Mouse (Mus musculus) CH12.LX (cell line): ENCODE data around the gene Pde4d. TPM values are rescaled to one million over a fixed set of nuclear protein-coding genes. Genes with fewer than 3 reads are reported as not detected.

Experiments
- DNase-seq: peaks from one replicate; pipeline ENCODE4 v3.0.0-alpha.2; 2013; ENCODE audit errors: extremely low read depth
- H3K27ac ChIP-seq: 2 replicates; pipeline ENCODE4 v1.5.1; 2012; ENCODE audit warnings: low read depth, mild to moderate bottlenecking, control low read depth, moderate library complexity; ENCODE audit not compliant: insufficient read depth
- H3K27me3 ChIP-seq: replicated peaks from 2 replicates; pipeline ENCODE3; 2012; ENCODE audit warnings: inconsistent platforms
- H3K36me3 ChIP-seq, 2 experiments: replicated peaks in 1 of 2; 2 replicates each; pipeline versions ENCODE3 to v1.6.1; 2012; ENCODE audit warnings: inconsistent platforms in 1 of 2, low read length in 1 of 2, mild to moderate bottlenecking in 1 of 2, mixed read lengths in 1 of 2, moderate library complexity in 1 of 2; ENCODE audit not compliant: control insufficient read depth in 1 of 2, insufficient read depth in 1 of 2
- H3K4me1 ChIP-seq, 2 experiments: 2 replicates each; pipeline ENCODE4 v1.6.1; 2012; ENCODE audit warnings: inconsistent platforms in 1 of 2, moderate library complexity in 1 of 2; ENCODE audit not compliant: insufficient read depth in 2 of 2, control insufficient read depth in 1 of 2
- H3K4me2 ChIP-seq: 2 replicates; pipeline ENCODE4 v1.6.1; 2012; ENCODE audit warnings: low read depth, mild to moderate bottlenecking, control low read depth; ENCODE audit not compliant: poor library complexity, insufficient read depth, severe bottlenecking
- H3K4me3 ChIP-seq, 3 experiments: fragments of 150-350 bp in 1 of 3; sonication (generic) in 1 of 3; replicated peaks in 1 of 3; 2 replicates each; pipeline versions ENCODE3 to v1.5.1; 2011 to 2012; ENCODE audit warnings: low read depth in 2 of 3, low read length in 2 of 3, mild to moderate bottlenecking in 2 of 3, moderate library complexity in 2 of 3, control low read depth in 1 of 3, improper control_type of control experiment in 1 of 3, inconsistent platforms in 1 of 3, mixed read lengths in 1 of 3; ENCODE audit not compliant: poor library complexity in 1 of 3
- H3K79me2 ChIP-seq: replicated peaks from 2 replicates; pipeline ENCODE4 v1.6.1; 2012; ENCODE audit warnings: mild to moderate bottlenecking, moderate library complexity; ENCODE audit not compliant: control insufficient read depth, poor library complexity, insufficient read depth, severe bottlenecking; ENCODE audit errors: extremely low read depth
- H3K9ac ChIP-seq: 2 replicates; pipeline ENCODE4 v1.6.1; 2012; ENCODE audit warnings: low read depth, mild to moderate bottlenecking, control low read depth, moderate library complexity; ENCODE audit not compliant: insufficient read depth
- H3K9me3 ChIP-seq: replicated peaks from 2 replicates; pipeline ENCODE3; 2012; ENCODE audit warnings: low read length, inconsistent platforms, mixed read lengths
- BHLHE40 ChIP-seq: IDR thresholded peaks from 2 replicates; pipeline ENCODE4 v1.6.1; 2011; ENCODE audit warnings: mild to moderate bottlenecking, low read depth, low read length, improper control_type of control experiment
- E2F4 ChIP-seq: IDR thresholded peaks from 2 replicates; pipeline ENCODE4 v1.6.1; 2011; ENCODE audit warnings: low read depth, low read length, improper control_type of control experiment; ENCODE audit not compliant: insufficient replicate concordance
- ELF1 ChIP-seq: IDR thresholded peaks from 2 replicates; pipeline ENCODE4 v1.6.1; 2014; ENCODE audit warnings: low read depth, mild to moderate bottlenecking, inconsistent platforms, low read length, improper control_type of control experiment
- EP300 ChIP-seq: IDR thresholded peaks from 2 replicates; pipeline ENCODE4 v1.6.1; 2011; ENCODE audit warnings: low read length, improper control_type of control experiment
- ETS1 ChIP-seq: conservative IDR thresholded peaks from 2 replicates; pipeline ENCODE4 v1.6.1; 2012; ENCODE audit warnings: low read depth, mild to moderate bottlenecking, inconsistent platforms, low read length, improper control_type of control experiment, moderate library complexity
- GABPA ChIP-seq: IDR thresholded peaks from 2 replicates; pipeline ENCODE4 v1.6.1; 2012; ENCODE audit warnings: low read depth, low read length, improper control_type of control experiment, inconsistent platforms; ENCODE audit not compliant: insufficient replicate concordance
- HCFC1 ChIP-seq: IDR thresholded peaks from 2 replicates; pipeline ENCODE4 v1.6.1; 2012; ENCODE audit warnings: low read depth, mild to moderate bottlenecking, inconsistent platforms, low read length, improper control_type of control experiment
- IRF4 ChIP-seq: IDR thresholded peaks from 2 replicates; pipeline ENCODE4 v1.6.1; 2014; ENCODE audit warnings: low read depth, mild to moderate bottlenecking, inconsistent platforms, low read length, improper control_type of control experiment
- MAX ChIP-seq: IDR thresholded peaks from 2 replicates; pipeline ENCODE4 v1.6.1; 2011; ENCODE audit warnings: low read length, improper control_type of control experiment
- MEF2A ChIP-seq: IDR thresholded peaks from 2 replicates; pipeline ENCODE4 v1.6.1; 2014; ENCODE audit warnings: low read depth, mild to moderate bottlenecking, inconsistent platforms, low read length, improper control_type of control experiment, borderline replicate concordance
- POLR2A ChIP-seq: IDR thresholded peaks from 2 replicates; pipeline ENCODE4 v1.6.1; 2011; ENCODE audit warnings: low read depth, mild to moderate bottlenecking, improper control_type of control experiment, low read length
- POLR2AphosphoS2 ChIP-seq: IDR thresholded peaks from 2 replicates; pipeline ENCODE4 v1.6.1; 2011; ENCODE audit warnings: low read depth, low read length, improper control_type of control experiment
- RCOR1 ChIP-seq: conservative IDR thresholded peaks from 2 replicates; pipeline ENCODE4 v1.6.1; 2012; ENCODE audit warnings: low read depth, mild to moderate bottlenecking, inconsistent platforms, low read length, improper control_type of control experiment
- SIN3A ChIP-seq: IDR thresholded peaks from 2 replicates; pipeline ENCODE4 v1.6.1; 2012; ENCODE audit warnings: low read length, improper control_type of control experiment, inconsistent platforms
- TBP ChIP-seq: conservative IDR thresholded peaks from 2 replicates; pipeline ENCODE4 v1.6.1; 2011; ENCODE audit warnings: low read depth, low read length, improper control_type of control experiment
- TCF12 ChIP-seq: IDR thresholded peaks from 2 replicates; pipeline ENCODE4 v1.6.1; 2014; ENCODE audit warnings: low read depth, mild to moderate bottlenecking, inconsistent platforms, low read length, improper control_type of control experiment
- UBTF ChIP-seq: IDR thresholded peaks from 2 replicates; pipeline ENCODE4 v1.6.1; 2012; ENCODE audit warnings: low read depth, mild to moderate bottlenecking, inconsistent platforms, low read length, improper control_type of control experiment, moderate library complexity
- USF2 ChIP-seq: conservative IDR thresholded peaks from 2 replicates; pipeline ENCODE4 v1.6.1; 2011; ENCODE audit warnings: low read depth, low read length, improper control_type of control experiment
- ZC3H11A ChIP-seq: IDR thresholded peaks from 2 replicates; pipeline ENCODE4 v1.6.1; 2012; ENCODE audit warnings: low read depth, mild to moderate bottlenecking, inconsistent platforms, low read length, improper control_type of control experiment
- ZKSCAN1 ChIP-seq: IDR thresholded peaks from 2 replicates; pipeline ENCODE4 v1.6.1; 2012; ENCODE audit warnings: low read depth, inconsistent platforms, low read length, improper control_type of control experiment, borderline replicate concordance
- ZMIZ1 ChIP-seq: IDR thresholded peaks from 2 replicates; pipeline ENCODE4 v1.6.1; 2012; ENCODE audit warnings: low read depth, mild to moderate bottlenecking, inconsistent platforms, low read length, improper control_type of control experiment
- ZNF384 ChIP-seq: IDR thresholded peaks from 2 replicates; pipeline ENCODE4 v1.6.1; 2012; ENCODE audit warnings: low read depth, low read length, improper control_type of control experiment, inconsistent platforms
- dilution Hi-C: fragments of 300-500 bp; cut with MboI; formaldehyde crosslinking; loops from 2 replicates; pipeline ENCODE4 v1.14.3; 2020; ENCODE audit warnings: low sequenced_read_pairs; ENCODE audit not compliant: extremely low pct_unique_long_range_greater_than_20kb, extremely low pct_ligation_motif_present
- in situ Hi-C: fragments of 300-500 bp; cut with MboI; formaldehyde crosslinking; loops from 3 replicates; pipeline ENCODE4 v1.14.3; 2019; ENCODE audit warnings: low sequenced_read_pairs, low pct_ligation_motif_present, low pct_unique_long_range_greater_than_20kb, mixed read lengths
- polyA plus RNA-seq: library from polyadenylated mRNA; unstranded; fragments of >175 nt; gene quantifications from 2 replicates; pipeline ENCODE4 v1.2.1, GENCODE M21; 2012; ENCODE audit warnings: low read depth; ENCODE audit not compliant: insufficient read length
- total RNA-seq, 2 experiments: library from RNA; depleted of rRNA; stranded (reverse); fragments of 300-350 nt in 1 of 2; fragments of >200 nt in 1 of 2; gene quantifications; 2 replicates each; pipeline ENCODE4 v1.2.3; 2012 to 2014

Gene Pde4d
- total and polyA plus RNA-seq, 3 experiments = not detected

GRCm38 (mm10) chr13:108489825-108490224 lies 40.1 kb downstream of the Pde4d start:
- DNase-seq = no peak
- H3K4me2 ChIP-seq = no peak overlapping the region
- H3K9ac ChIP-seq = no peak overlapping the region
- no peak for TF ChIP-seq ZMIZ1
- no peak for TF ChIP-seq IRF4
- TF ChIP-seq ETS1 = no peak
- no peak for TF ChIP-seq BHLHE40
- TF ChIP-seq ZNF384 = no peak
- no peaks in the 10 kb centered on the region for H3K27me3 ChIP-seq
- peaks cover 5 to 8% of the 10 kb centered on the region in 2 experiments for H3K4me1 ChIP-seq
- dilution Hi-C loops (no loop called here), in situ Hi-C loops (loop anchor here (10.0 kb wide), 1 partner anchor 55 kb away; no protein-coding TSS in a partner anchor)
- no peak overlapping the region for H3K27ac ChIP-seq
- no peaks in the 10 kb centered on the region for H3K9me3 ChIP-seq
- no peaks in the 10 kb centered on the region for H3K36me3 ChIP-seq
- no peaks in the 10 kb centered on the region for H3K79me2 ChIP-seq
- no peak overlapping the region for H3K4me3 ChIP-seq

DNA sequence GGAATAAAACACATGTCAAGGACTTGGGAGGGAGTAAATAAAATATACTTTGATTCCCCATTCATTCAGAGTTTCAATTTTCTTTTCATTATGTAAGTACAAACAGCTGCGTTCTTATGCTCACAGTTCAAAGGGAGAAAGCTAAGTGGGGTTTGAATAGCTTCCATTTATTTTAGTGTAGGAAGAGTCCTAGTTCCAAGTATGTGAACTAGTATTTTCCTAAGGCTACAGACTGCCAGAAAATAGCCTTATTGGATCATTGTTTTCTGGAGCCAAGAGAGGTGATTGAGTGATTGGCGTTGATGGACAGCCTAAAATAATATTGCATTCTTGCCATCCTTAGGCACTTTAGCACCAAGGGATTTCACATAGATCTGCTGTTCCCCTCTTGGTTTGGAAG lies 41.1 kb downstream of the Pde4d start:
- in situ Hi-C loops = no loop called here
- Histone ChIP-seq H3K9ac (no peak overlapping the region), H3K79me2 (no peaks in the 10 kb centered on the region), H3K27me3 (no peaks in the 10 kb centered on the region), H3K4me1 (no peaks in the 10 kb centered on the region; a peak in 1 of 4 replicates), H3K27ac (no peak overlapping the region), H3K9me3 (no peaks in the 10 kb centered on the region), H3K4me3 (no peak overlapping the region), H3K4me2 (no peak overlapping the region), H3K36me3 (no peaks in the 10 kb centered on the region)
- no peak for DNase-seq
- dilution Hi-C loops = no loop called here
- TF ChIP-seq ZKSCAN1 (no peak), POLR2AphosphoS2 (no peak)

- Histone ChIP-seq H3K27ac (no peak overlapping the region), H3K36me3 (no peaks in the 10 kb centered on the region), H3K4me2 (no peak overlapping the region), H3K27me3 (no peaks in the 10 kb centered on the region), H3K9me3 (no peaks in the 10 kb centered on the region), H3K9ac (no peak overlapping the region), H3K4me1 (no peaks in the 10 kb centered on the region), H3K79me2 (no peaks in the 10 kb centered on the region), H3K4me3 (no peak overlapping the region)
- in situ Hi-C loops (no loop called here), dilution Hi-C loops (no loop called here)
- DNase-seq = no peak
- TF ChIP-seq HCFC1 (no peak), ZMIZ1 (no peak), SIN3A (no peak), GABPA (no peak), ZC3H11A (no peak), TCF12 (no peak), TBP (no peak), BHLHE40 (no peak), USF2 (no peak), RCOR1 (no peak), ELF1 (no peak), POLR2A (no peak), UBTF (no peak), MAX (no peak), E2F4 (no peak), MEF2A (no peak), ZNF384 (no peak), EP300 (no peak)
These were observed 43.1 kb downstream of the Pde4d start for GRCm38 (mm10) chr13:108492886-108493285.
